Mouse (Mus musculus): Measurements from ENCODE around the gene Csrp2. TPM values are rescaled to one million over a fixed set of nuclear protein-coding genes. Genes with fewer than 3 reads are reported as not detected.
A peak's percentile ranks its signal among the peaks of the same experiment; 100 is the strongest.

The Csrp2 gene
- polyA plus RNA-seq, 1 experiment from 2014 or later = 111 TPM

DNA sequence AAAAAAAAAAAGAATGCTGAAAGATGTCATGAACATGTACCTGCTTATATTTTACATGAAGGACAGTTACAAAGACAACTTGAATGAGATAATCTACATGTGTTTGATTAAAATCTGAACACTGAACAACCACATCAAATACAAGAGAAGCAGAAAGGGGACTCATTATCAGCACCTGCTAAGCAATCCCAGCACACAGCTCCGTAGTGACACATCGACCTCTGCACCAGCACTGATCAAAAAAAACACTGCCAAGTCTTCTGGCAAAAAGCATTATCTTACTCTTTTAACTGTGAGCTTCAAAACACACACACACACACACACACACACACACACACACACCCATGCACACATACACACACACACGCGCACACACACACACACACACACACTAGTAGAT, 32.2 kb downstream of the Csrp2 start:
- H3K4me3 ChIP-seq (ENCODE audit: low read depth, low read length) = no peak overlapping the region
- no peaks in the 10 kb centered on the region for H3K27me3 ChIP-seq (ENCODE audit: control insufficient read depth, insufficient read depth, low read depth, low read length)
- no peaks in the 10 kb centered on the region for H3K4me1 ChIP-seq (ENCODE audit: control insufficient read depth, insufficient read depth, low read length)
- H3K9ac ChIP-seq (ENCODE audit: low read depth, low read length) = no peak overlapping the region
- no peaks in the 10 kb centered on the region for H3K9me3 ChIP-seq (replicated peaks; ENCODE audit: control insufficient read depth, low read length, poor library complexity, severe bottlenecking)
- no peak for ATAC-seq
- no peak overlapping the region for H3K4me2 ChIP-seq (ENCODE audit: low read length)
- H3K36me3 ChIP-seq (ENCODE audit: control insufficient read depth, insufficient read depth, low read length) = peaks cover 5% of the 10 kb centered on the region; the same call in 1 of the 2 replicates
- no peak overlapping the region for H3K27ac ChIP-seq (ENCODE audit: low read length)
- 80% methylated on average over 4 of the region's 4 CpGs for WGBS

DNA sequence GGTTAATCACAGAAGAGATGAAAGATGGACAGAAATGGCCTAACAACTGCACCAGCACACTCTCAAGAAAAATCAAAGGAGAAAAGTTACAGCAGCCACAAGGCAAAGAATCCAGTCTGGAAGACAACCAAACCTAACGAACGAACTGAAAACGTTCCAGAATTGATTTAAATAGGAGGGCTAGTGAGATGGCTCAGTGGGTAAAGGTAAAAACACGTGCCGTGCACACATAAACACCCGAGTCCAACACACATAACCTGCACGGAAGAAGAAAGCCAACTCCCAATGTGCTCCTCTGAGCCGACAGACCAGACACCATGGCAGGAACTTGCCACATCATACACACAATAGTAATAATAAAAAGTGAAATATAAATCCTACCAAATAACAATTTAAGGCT, 32.7 kb downstream of the Csrp2 start:
- H3K9me3 ChIP-seq (replicated peaks; ENCODE audit: control insufficient read depth, low read length, poor library complexity, severe bottlenecking) = no peaks in the 10 kb centered on the region
- H3K36me3 ChIP-seq (ENCODE audit: control insufficient read depth, insufficient read depth, low read length) = peaks cover 5% of the 10 kb centered on the region; the same call in 1 of the 2 replicates
- no peak overlapping the region for H3K27ac ChIP-seq (ENCODE audit: low read length)
- no peak overlapping the region for H3K4me3 ChIP-seq (ENCODE audit: low read depth, low read length)
- no peak overlapping the region for H3K9ac ChIP-seq (ENCODE audit: low read depth, low read length)
- H3K4me1 ChIP-seq (ENCODE audit: control insufficient read depth, insufficient read depth, low read length) = no peaks in the 10 kb centered on the region
- H3K4me2 ChIP-seq (ENCODE audit: low read length) = no peak overlapping the region
- 90% methylated on average over 8 of the region's 8 CpGs for WGBS
- no peaks in the 10 kb centered on the region for H3K27me3 ChIP-seq (ENCODE audit: control insufficient read depth, insufficient read depth, low read depth, low read length)
- ATAC-seq = no peak

DNA sequence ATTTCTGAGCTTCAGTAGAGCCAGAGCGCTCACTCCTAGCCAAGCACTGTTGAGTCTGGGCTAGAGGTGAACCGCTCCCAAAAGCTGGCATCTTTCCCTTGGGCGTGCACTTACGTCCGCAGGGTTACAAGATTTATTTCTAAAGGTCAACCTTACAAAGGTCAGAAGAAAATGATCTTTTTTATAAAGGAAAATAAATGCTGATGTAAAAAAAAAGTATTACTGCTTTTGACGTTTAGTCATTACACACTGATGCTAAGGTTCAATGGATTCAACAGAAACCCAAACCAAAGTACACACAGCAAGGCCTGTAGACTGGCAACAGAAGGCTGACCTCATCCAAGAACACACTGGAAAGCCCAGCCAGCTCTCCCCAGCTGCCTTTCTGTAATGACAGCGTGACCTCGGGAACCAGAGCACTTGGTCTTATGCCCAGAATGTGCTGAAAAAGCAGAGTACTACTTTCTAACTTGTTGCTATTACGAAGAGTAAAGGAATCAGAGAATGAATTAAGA, 33.4 kb downstream of the Csrp2 start:
- Histone ChIP-seq H3K4me2 (ENCODE audit: low read length) (no peak overlapping the region), H3K4me3 (ENCODE audit: low read depth, low read length) (no peak overlapping the region), H3K27ac (ENCODE audit: low read length) (no peak overlapping the region), H3K27me3 (ENCODE audit: control insufficient read depth, insufficient read depth, low read depth, low read length) (no peaks in the 10 kb centered on the region), H3K36me3 (ENCODE audit: control insufficient read depth, insufficient read depth, low read length) (peaks cover 6% of the 10 kb centered on the region; the same call in 1 of the 2 replicates), H3K9ac (ENCODE audit: low read depth, low read length) (no peak overlapping the region), H3K4me1 (ENCODE audit: control insufficient read depth, insufficient read depth, low read length) (no peaks in the 10 kb centered on the region), H3K9me3 (replicated peaks; ENCODE audit: control insufficient read depth, low read length, poor library complexity, severe bottlenecking) (no peaks in the 10 kb centered on the region)
- 75% methylated on average over 9 of the region's 9 CpGs for WGBS
- ATAC-seq = peak; percentile 64; the same call in 1 of the 2 replicates

DNA sequence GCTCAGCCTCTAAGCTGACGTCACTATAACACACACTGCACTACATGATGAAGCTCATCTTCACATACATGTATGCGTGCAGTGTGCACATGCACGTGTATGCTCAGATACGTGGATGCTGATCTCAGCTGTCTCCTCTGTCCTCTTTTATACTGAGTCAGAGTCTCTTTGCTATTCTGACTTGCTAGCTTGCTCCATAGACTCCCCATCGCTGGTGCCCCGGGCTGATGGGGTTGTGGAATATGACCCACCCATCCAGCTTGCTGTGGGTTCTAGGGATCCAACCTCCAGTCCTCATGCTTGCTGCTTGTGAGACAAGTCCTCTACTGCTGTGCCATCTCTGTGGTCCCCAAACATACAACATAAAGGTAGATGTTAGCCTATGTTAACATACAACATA, 39.3 kb downstream of the Csrp2 start:
- Histone ChIP-seq H3K4me3 (ENCODE audit: low read depth, low read length) (no peak overlapping the region), H3K9ac (ENCODE audit: low read depth, low read length) (no peak overlapping the region), H3K27ac (ENCODE audit: low read length) (no peak overlapping the region), H3K9me3 (replicated peaks; ENCODE audit: control insufficient read depth, low read length, poor library complexity, severe bottlenecking) (no peaks in the 10 kb centered on the region), H3K4me2 (ENCODE audit: low read length) (no peak overlapping the region), H3K36me3 (ENCODE audit: control insufficient read depth, insufficient read depth, low read length) (peaks cover 15% of the 10 kb centered on the region), H3K27me3 (ENCODE audit: control insufficient read depth, insufficient read depth, low read depth, low read length) (no peaks in the 10 kb centered on the region), H3K4me1 (ENCODE audit: control insufficient read depth, insufficient read depth, low read length) (no peaks in the 10 kb centered on the region)
- ATAC-seq = no peak
- 94% methylated on average over 6 of the region's 6 CpGs for WGBS

DNA sequence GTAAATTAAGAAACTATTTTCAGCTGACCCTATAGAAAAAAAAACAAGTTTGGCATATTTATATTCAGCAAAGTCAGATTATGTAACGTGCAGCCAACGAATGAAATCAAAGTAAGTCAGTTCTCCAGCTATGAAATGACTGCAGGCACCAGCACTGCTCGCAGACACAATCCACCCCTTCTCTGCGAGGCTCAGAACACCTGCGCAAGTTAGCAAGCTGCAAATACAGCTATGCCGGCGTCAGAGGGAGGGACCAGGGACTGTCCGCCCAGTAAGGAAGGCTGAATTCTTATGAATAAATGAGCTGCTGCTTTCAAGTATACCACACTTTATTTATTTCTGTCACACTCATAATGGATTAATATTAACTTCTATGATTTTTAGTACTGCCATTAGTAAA, 40.2 kb downstream of the Csrp2 start:
- WGBS = 96% methylated on average over 8 of the region's 8 CpGs
- ATAC-seq = no peak
- H3K36me3 ChIP-seq (ENCODE audit: control insufficient read depth, insufficient read depth, low read length) = peaks cover 13% of the 10 kb centered on the region

DNA sequence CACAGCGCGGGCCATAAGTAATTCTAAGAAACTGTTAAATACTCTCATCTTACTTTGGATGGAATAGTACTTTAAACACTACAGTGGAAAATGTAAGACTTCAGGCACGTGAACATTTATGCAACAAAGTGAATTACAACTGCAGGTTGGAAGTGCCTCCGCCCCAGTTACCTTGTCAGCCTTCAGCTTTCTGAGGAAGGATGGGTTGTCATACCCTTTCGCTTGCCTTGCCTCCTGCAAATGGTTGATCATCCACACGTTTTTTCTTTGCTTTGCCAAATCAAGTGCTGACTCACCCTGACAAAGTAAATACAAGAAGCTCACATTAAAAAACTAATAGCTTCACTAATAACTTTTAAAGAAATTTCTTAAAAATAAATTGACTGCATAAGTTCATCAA, 41.3 kb downstream of the Csrp2 start:
- Histone ChIP-seq H3K4me2 (ENCODE audit: low read length) (no peak overlapping the region), H3K27me3 (ENCODE audit: control insufficient read depth, insufficient read depth, low read depth, low read length) (no peaks in the 10 kb centered on the region), H3K36me3 (ENCODE audit: control insufficient read depth, insufficient read depth, low read length) (peaks cover 12% of the 10 kb centered on the region), H3K9ac (ENCODE audit: low read depth, low read length) (no peak overlapping the region), H3K27ac (ENCODE audit: low read length) (no peak overlapping the region), H3K4me1 (ENCODE audit: control insufficient read depth, insufficient read depth, low read length) (no peaks in the 10 kb centered on the region), H3K4me3 (ENCODE audit: low read depth, low read length) (no peak overlapping the region), H3K9me3 (replicated peaks; ENCODE audit: control insufficient read depth, low read length, poor library complexity, severe bottlenecking) (no peaks in the 10 kb centered on the region)
- 96% methylated on average over 6 of the region's 6 CpGs for WGBS
- no peak for ATAC-seq

More for the DNA sequence above, 40.2 kb downstream of the Csrp2 start:
- no peak overlapping the region for H3K4me3 ChIP-seq (ENCODE audit: low read depth, low read length)
- H3K27ac ChIP-seq (ENCODE audit: low read length) = no peak overlapping the region
- H3K27me3 ChIP-seq (ENCODE audit: control insufficient read depth, insufficient read depth, low read depth, low read length) = no peaks in the 10 kb centered on the region
- H3K4me2 ChIP-seq (ENCODE audit: low read length) = no peak overlapping the region
- H3K9me3 ChIP-seq (replicated peaks; ENCODE audit: control insufficient read depth, low read length, poor library complexity, severe bottlenecking) = no peaks in the 10 kb centered on the region
- no peaks in the 10 kb centered on the region for H3K4me1 ChIP-seq (ENCODE audit: control insufficient read depth, insufficient read depth, low read length)
- no peak overlapping the region for H3K9ac ChIP-seq (ENCODE audit: low read depth, low read length)

DNA sequence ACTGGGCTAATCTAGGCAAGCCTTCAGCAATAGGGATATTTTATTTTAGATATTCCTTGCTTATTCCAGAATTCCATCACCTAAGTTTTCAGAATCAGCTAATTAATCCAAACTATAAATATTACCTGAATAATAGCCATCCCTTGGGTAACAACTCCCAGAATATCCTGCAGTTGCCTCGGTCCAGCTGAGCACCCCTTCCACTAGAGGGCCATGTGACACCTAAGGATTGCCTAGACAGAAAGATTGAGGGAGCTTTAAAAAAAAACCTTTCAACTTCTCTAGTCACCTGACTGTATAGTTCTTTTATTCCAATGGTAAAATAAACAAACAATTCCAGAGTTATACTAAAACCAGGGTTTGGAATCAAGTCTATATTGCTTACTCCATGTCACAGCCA, 42.6 kb downstream of the Csrp2 start:
- Histone ChIP-seq H3K4me3 (ENCODE audit: low read depth, low read length) (no peak overlapping the region), H3K27ac (ENCODE audit: low read length) (no peak overlapping the region), H3K4me1 (ENCODE audit: control insufficient read depth, insufficient read depth, low read length) (no peaks in the 10 kb centered on the region), H3K9me3 (replicated peaks; ENCODE audit: control insufficient read depth, low read length, poor library complexity, severe bottlenecking) (no peaks in the 10 kb centered on the region), H3K9ac (ENCODE audit: low read depth, low read length) (no peak overlapping the region), H3K36me3 (ENCODE audit: control insufficient read depth, insufficient read depth, low read length) (peaks cover 9% of the 10 kb centered on the region), H3K4me2 (ENCODE audit: low read length) (no peak overlapping the region), H3K27me3 (ENCODE audit: control insufficient read depth, insufficient read depth, low read depth, low read length) (no peaks in the 10 kb centered on the region)
- no peak for ATAC-seq
- WGBS = 31% methylated on average over 1 of the region's 1 CpGs

DNA sequence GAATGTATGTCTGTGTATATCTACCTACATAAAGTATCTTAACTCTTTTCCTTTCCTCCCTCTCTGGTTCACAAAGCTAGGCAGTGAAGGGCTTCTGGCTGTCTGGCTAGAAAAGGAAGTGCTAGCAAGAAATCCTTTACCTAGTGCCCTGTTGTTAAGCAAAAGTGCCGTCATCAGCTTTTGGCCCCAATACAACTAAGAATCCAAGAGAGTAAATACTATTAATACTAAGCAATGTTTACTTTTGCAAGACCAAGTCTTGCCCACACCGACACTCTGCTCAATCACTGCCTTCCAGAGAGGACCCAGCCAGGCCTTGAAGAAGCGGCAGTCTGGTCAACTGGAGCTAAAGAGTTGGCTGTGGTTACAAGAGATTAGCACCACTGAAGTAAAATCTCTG, 51.5 kb downstream of the Csrp2 start:
- no peaks in the 10 kb centered on the region for H3K4me1 ChIP-seq (ENCODE audit: control insufficient read depth, insufficient read depth, low read length)
- 0 out of 2 replicates have a peak, but pooled peaks cover 4% of the 10 kb centered on the region for H3K36me3 ChIP-seq (ENCODE audit: control insufficient read depth, insufficient read depth, low read length)
- H3K27me3 ChIP-seq (ENCODE audit: control insufficient read depth, insufficient read depth, low read depth, low read length) = no peaks in the 10 kb centered on the region
- no peak overlapping the region for H3K9ac ChIP-seq (ENCODE audit: low read depth, low read length)
- no peak overlapping the region for H3K4me3 ChIP-seq (ENCODE audit: low read depth, low read length)
- no peak overlapping the region for H3K27ac ChIP-seq (ENCODE audit: low read length)
- H3K4me2 ChIP-seq (ENCODE audit: low read length) = no peak overlapping the region
- no peak for ATAC-seq
- no peaks in the 10 kb centered on the region for H3K9me3 ChIP-seq (replicated peaks; ENCODE audit: control insufficient read depth, low read length, poor library complexity, severe bottlenecking)
- 94% methylated on average over 3 of the region's 3 CpGs for WGBS

DNA sequence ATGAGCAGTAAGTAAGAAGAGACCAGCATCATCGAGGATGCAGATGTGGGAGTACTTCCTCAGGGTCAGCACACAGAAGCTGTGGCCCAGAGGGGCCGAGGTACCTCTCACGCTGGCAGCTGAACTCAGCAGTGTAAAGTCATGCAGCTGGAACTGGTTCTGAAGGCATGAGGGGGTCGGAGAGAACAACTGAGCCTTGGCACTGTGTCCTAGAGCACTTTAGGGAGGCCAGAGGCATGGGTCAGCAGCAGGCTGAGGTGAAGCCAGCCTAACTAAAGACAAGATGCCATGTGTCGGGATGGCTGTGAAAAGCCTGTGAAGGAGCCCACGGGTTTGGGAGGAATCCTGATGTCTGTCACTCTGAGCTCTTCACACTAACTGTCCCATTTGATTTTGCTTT, 51.9 kb downstream of the Csrp2 start:
- Histone ChIP-seq H3K36me3 (ENCODE audit: control insufficient read depth, insufficient read depth, low read length) (0 out of 2 replicates have a peak, but pooled peaks cover 4% of the 10 kb centered on the region), H3K9me3 (replicated peaks; ENCODE audit: control insufficient read depth, low read length, poor library complexity, severe bottlenecking) (no peaks in the 10 kb centered on the region), H3K27ac (ENCODE audit: low read length) (no peak overlapping the region), H3K4me3 (ENCODE audit: low read depth, low read length) (no peak overlapping the region), H3K9ac (ENCODE audit: low read depth, low read length) (no peak overlapping the region), H3K4me2 (ENCODE audit: low read length) (no peak overlapping the region), H3K27me3 (ENCODE audit: control insufficient read depth, insufficient read depth, low read depth, low read length) (no peaks in the 10 kb centered on the region), H3K4me1 (ENCODE audit: control insufficient read depth, insufficient read depth, low read length) (no peaks in the 10 kb centered on the region)
- WGBS = 90% methylated on average over 6 of the region's 6 CpGs
- no peak for ATAC-seq

Measured in midbrain, embryonic 16.5 days (tissue).